Mouse (Mus musculus) liver, adult 2 months (tissue): ENCODE measurements around the gene Ptprm.

Experiments used
- CTCF ChIP-seq: fragments of 200-500 bp; IDR thresholded peaks from 2 replicates; pipeline ENCODE4 v1.5.1; 2011; ENCODE audit warnings: low read depth, low read length, control low read depth
- POLR2A ChIP-seq: fragments of 200-500 bp; IDR thresholded peaks from 2 replicates; pipeline ENCODE4 v1.6.1; 2011; ENCODE audit warnings: low read length, control low read depth; ENCODE audit not compliant: insufficient read depth; ENCODE audit errors: extremely low read depth

- TF ChIP-seq POLR2A (no peak), CTCF (no peak)
These were observed 29.4 kb upstream of the Ptprm start for GRCm38 (mm10) chr17:67383635-67384034.
